Mouse (Mus musculus) olfactory bulb, adult 2 months (tissue): ENCODE results near the gene Gm10320.

ENCODE experiments used
- CTCF ChIP-seq: fragments of 200-500 bp; IDR thresholded peaks from 2 replicates; pipeline ENCODE4 v1.5.1; 2012; ENCODE audit warnings: low read depth, mild to moderate bottlenecking, low read length, moderate library complexity; ENCODE audit not compliant: insufficient read depth
- POLR2A ChIP-seq: fragments of 200-500 bp; IDR thresholded peaks from 2 replicates; pipeline ENCODE4 v1.6.1; 2012; ENCODE audit warnings: mild to moderate bottlenecking, low read depth, low read length, moderate library complexity; ENCODE audit not compliant: insufficient read depth

DNA sequence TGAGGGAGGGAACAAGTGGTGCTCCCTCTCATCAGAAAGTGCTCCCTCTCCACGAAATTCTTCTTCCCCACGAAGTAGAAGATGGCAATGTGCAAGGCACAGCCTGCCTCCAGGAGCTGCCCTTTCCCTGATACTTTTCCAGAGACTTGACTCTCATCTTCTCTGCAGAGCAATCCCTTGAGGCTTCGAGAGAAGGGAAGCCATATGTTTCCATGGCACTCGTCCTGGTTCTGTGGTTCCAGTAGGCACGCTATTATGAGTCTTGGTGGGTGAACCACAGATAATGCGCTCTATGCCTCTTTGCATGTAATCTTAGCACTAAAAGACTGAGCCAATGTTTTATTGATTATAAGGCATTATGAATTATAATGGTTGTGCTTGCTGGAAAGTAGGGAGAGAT is 44.1 kb downstream of the Gm10320 start:
- TF ChIP-seq CTCF (no peak), POLR2A (no peak)
